14 mouse cellular contexts compared by ENCODE assay signal in the genomic region with DNA sequence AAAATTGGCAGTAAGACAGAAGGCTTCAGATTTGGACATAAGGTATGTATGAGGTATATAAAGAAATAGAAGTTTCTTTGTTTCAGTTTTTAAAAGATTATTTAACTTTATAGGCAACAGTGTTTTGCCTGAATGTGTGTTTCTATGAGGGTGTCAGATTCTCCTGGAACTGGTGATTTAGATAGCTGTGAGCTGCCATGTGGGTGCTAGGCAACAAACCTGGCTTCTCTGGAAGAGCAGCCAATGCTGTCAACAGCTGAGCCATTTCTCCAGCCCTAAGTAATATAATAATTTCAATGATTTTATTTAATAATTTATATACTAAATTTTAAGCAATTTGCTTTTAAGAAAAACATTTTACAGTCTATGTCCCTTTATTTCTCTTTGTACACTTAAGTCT.
"Had no signal": no experiment of that assay in that cellular context is flagged by ENCODE, and none has a peak within 500 bp of the region (broad histone marks: within the 10 kb centered on the region; RNA-seq: fewer than 3 reads in every experiment).

No protein-coding gene starts in this region.

- H3K4me2 ChIP-seq: limb, embryonic 15.5 days; liver, embryonic 12.5 days; lung, embryonic 14.5 days; midbrain, embryonic 15.5 days had no signal

- ATAC-seq: liver, embryonic 12.5 days; midbrain, embryonic 15.5 days had no signal

- DNase-seq: kidney, adult 18-20 months; kidney, postnatal 10 days; kidney, postnatal 4 days; lung, embryonic 14.5 days; lung, postnatal 10 days; lung, postnatal 4 days; right cerebral cortex, adult 18-20 months; right cerebral cortex, postnatal 25 days; thymus, adult 18-20 months; thymus, postnatal 25 days had no signal

- H3K9ac ChIP-seq: limb, embryonic 15.5 days; liver, embryonic 12.5 days; lung, embryonic 14.5 days; midbrain, embryonic 15.5 days had no signal

- H3K27me3 ChIP-seq: limb, embryonic 15.5 days; liver, embryonic 12.5 days; midbrain, embryonic 15.5 days had no signal

- H3K9me3 ChIP-seq: limb, embryonic 15.5 days; liver, embryonic 12.5 days; midbrain, embryonic 10.5 days; midbrain, embryonic 15.5 days had no signal

- H3K4me3 ChIP-seq: limb, embryonic 15.5 days; liver, embryonic 12.5 days; midbrain, embryonic 10.5 days; midbrain, embryonic 15.5 days had no signal

- H3K4me1 ChIP-seq: limb, embryonic 15.5 days; liver, embryonic 12.5 days; midbrain, embryonic 10.5 days; midbrain, embryonic 15.5 days had no signal

- H3K27ac ChIP-seq: limb, embryonic 15.5 days; liver, embryonic 12.5 days; midbrain, embryonic 10.5 days; midbrain, embryonic 15.5 days had no signal
